Mouse (Mus musculus): Measurements from ENCODE around the gene Stx12. TPM values are rescaled to one million over a fixed set of nuclear protein-coding genes. Genes with fewer than 3 reads are reported as not detected.

Gene Stx12
- total RNA-seq, 2 experiments from 2014 or later: 20.7 to 23.3 TPM

- DNase-seq: no peak
These were observed 19.5 kb downstream of the Stx12 start for GRCm38 (mm10) chr4:132864856-132865255.

GRCm38 (mm10) chr4:132863012-132863411 is 21.3 kb downstream of the Stx12 start:
- no peak for DNase-seq

GRCm38 (mm10) chr4:132860880-132861279 is 23.4 kb downstream of the Stx12 start:
- DNase-seq: no peak

GRCm38 (mm10) chr4:132843705-132844071 is 40.6 kb downstream of the Stx12 start:
- DNase-seq: no peak

- DNase-seq: peak; percentile 91
These were observed 41.2 kb downstream of the Stx12 start, which contains the start of gene Ppp1r8 for GRCm38 (mm10) chr4:132842970-132843704. TSS of gene Ppp1r8 (minus strand) at chr4:132843169.

GRCm38 (mm10) chr4:132842281-132842906 is 41.9 kb downstream of the Stx12 start:
- DNase-seq: peak; percentile 9

- no peak for DNase-seq
These were observed 42.8 kb downstream of the Stx12 start for GRCm38 (mm10) chr4:132841493-132841892.

GRCm38 (mm10) chr4:132823614-132824366 is 60.5 kb downstream of the Stx12 start:
- peak; percentile 40 for DNase-seq

- no peak for DNase-seq
These were observed 65.9 kb downstream of the Stx12 start for GRCm38 (mm10) chr4:132818442-132818841.

- DNase-seq: no peak
These were observed 67.5 kb downstream of the Stx12 start for GRCm38 (mm10) chr4:132816855-132817254.

GRCm38 (mm10) chr4:132816404-132816803 is 67.9 kb downstream of the Stx12 start:
- no peak for DNase-seq

- DNase-seq: no peak
These were observed 74.7 kb downstream of the Stx12 start for GRCm38 (mm10) chr4:132809621-132810020.

- no peak for DNase-seq
These were observed 76.3 kb downstream of the Stx12 start for GRCm38 (mm10) chr4:132807771-132808641.

- DNase-seq: no peak
These were observed 77.6 kb downstream of the Stx12 start for GRCm38 (mm10) chr4:132806620-132807191.

- DNase-seq: no peak
These were observed 78.6 kb downstream of the Stx12 start for GRCm38 (mm10) chr4:132805599-132806197.

GRCm38 (mm10) chr4:132805146-132805545 is 79.2 kb downstream of the Stx12 start:
- DNase-seq: no peak

GRCm38 (mm10) chr4:132804331-132804730 is 80.0 kb downstream of the Stx12 start:
- DNase-seq: no peak

GRCm38 (mm10) chr4:132803876-132804275 is 80.4 kb downstream of the Stx12 start:
- no peak for DNase-seq
